Mouse (Mus musculus) ovary, postnatal 10 days (tissue): ENCODE measurements around the gene Pnldc1.

Experiments used
- DNase-seq: peaks from one replicate; pipeline ENCODE4 v3.0.0; 2022; ENCODE audit warnings: low spot score

Pnldc1 gene

DNA sequence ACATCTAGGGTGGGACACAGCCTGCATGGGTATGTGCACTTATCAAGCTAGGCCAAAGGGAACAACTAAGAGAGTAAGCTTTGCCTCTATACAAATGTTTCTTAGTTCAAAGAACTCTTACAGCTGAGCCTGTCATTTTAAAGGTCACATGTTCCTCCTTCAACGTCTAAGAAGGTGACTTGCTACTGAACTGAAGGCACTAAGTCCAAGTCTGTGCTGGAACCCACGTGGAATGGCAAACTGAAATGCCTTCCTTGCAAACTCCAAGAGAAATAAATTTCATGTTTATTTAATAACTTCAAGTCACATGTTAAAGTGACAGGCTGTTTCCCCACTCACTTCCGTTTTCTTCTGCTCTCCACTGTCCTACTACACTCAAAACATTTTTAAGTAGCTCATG is 52.6 kb downstream of the Pnldc1 start:
- DNase-seq = no peak

DNA sequence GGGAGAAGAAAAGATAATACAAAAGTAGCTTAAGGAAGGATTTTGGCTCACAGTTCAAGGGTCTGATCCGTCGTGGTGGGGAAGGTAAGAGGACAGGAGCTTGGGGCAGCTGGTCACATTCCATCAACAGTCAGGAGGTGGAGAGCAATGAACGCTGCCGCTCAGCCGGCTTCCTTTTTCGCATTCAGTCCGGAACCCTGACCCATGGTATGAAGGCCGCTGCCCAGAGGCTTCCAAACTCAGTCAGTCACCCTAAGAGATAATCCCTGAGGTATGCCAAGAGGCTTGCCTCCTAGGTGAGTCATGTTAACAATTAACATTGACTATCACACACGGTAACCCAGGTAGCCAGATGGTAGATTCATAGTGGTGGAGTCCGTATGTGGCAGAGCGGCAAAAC is 55.6 kb downstream of the Pnldc1 start:
- no peak for DNase-seq

DNA sequence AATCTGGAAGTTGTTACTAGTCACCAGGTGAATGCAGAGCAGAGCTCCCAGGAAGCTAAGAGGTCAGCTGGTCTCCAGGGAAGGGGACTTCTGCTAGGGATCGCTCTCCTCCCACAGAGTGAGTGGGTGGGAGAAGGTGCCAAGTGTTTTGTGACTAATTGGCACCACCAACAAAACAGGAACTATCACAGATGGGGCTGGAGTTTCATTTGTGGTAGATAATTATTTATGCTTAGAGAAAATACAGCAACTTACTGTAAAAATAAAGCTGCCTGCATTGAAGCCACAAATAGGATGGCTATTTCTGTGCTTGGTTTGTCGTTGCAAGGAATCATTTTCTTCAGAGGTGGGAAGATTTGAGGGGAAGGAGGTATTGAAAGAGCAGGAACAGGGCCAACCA is 56.2 kb downstream of the Pnldc1 start:
- no peak for DNase-seq

DNA sequence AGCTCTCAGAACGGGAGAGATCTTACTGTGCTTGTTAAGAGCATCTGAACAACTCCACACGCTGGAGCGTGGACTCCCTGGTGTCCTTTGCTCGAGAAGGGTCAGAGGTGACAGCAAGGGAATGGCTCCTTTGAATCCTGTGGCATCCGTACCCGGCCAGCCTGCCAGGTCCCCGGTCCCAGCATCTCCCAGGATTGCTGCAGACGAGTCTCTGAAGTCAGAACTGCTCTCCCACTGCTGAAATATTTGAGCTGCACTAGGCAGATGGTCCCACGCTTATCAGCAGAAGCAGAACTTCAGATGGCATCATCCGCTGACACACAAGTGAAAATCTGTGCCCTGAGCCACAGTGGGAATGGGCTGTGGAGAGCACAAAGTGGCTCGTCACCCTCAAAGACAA is 58.3 kb downstream of the Pnldc1 start:
- no peak for DNase-seq

GRCm38 (mm10) chr17:12849778-12850382 is 60.1 kb downstream of the Pnldc1 start:
- DNase-seq = no peak

- no peak for DNase-seq
Measured at GRCm38 (mm10) chr17:12847736-12848135, 62.3 kb downstream of the Pnldc1 start.

GRCm38 (mm10) chr17:12846474-12846873 is 63.6 kb downstream of the Pnldc1 start:
- no peak for DNase-seq

- no peak for DNase-seq
Measured at GRCm38 (mm10) chr17:12845862-12846261, 64.2 kb downstream of the Pnldc1 start.

GRCm38 (mm10) chr17:12844540-12844939 is 65.5 kb downstream of the Pnldc1 start:
- DNase-seq = no peak

DNA sequence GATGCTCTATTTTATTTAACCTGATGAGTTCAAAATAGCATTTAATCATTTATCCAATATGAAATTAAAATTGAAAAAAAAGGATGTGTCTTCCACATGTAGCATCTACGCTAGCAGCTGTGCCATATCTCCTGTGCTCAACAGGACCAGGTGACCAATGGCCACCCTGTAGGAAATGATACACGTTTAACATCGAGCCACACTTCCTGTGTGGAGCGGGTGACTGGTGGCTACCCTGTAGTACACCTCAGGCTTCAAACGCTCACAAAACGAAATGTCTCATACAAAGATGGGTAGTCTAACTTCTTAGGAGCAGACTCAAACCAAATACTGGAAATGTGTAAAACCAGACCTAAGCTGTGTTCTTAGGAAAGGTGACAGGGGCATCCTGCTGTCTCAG is 66.2 kb downstream of the Pnldc1 start:
- no peak for DNase-seq

DNA sequence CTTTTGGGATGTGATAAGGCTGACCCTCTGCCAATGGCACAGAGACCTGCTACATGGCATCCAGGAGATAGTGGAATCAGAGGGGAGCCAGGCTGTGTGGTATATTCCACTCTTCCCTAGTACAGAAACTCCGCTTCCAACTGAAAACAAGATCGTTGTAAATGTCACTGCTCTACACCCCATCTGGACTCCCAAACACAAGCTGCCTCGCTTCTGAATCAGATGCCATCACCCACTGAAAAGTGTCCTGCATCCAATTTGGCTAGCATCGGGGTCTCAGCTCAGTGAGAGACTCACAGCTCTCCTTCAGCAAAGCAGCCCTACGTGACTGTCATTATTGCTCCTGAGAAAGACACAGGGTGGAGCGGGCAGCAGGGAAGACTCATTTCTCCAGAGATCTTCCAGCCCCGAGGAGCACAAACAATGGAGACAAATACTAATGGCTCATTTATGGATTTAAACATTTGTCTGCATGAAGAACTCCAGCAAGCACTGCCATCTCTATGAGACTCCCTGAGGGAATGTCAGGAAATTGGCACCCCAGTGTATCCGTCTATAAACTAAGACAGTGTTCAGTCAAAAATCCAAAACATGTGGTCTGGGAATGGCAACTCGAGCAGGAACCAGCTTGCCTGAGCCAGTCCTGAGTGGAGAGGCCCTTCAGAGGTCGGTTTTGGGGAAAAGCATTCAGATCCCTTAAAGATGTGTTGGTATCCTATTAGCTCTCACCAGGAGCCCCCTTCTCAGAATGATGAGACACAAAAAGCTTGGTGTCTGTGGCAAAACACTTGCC is 70.4 kb downstream of the Pnldc1 start:
- no peak for DNase-seq
